Mouse (Mus musculus) MEL (cell line): ENCODE measurements around the gene Med19. TPM values are rescaled to one million over a fixed set of nuclear protein-coding genes. Genes with fewer than 3 reads are reported as not detected.

Experiments used
- DNase-seq: peaks from one replicate; pipeline ENCODE4 v3.0.0; 2011; ENCODE audit warnings: low read depth, low spot score
- H3K27ac ChIP-seq: 2 replicates; pipeline ENCODE4 v1.5.1; 2012; ENCODE audit warnings: low read depth, mild to moderate bottlenecking, control low read depth, low read length, moderate library complexity; ENCODE audit not compliant: control insufficient read depth
- H3K27me3 ChIP-seq, 2 experiments: fragments of 150-350 bp in 1 of 2; sonication (generic) in 1 of 2; 2 replicates each; pipeline ENCODE4 v1.6.1; 2012; ENCODE audit warnings: low read length in 2 of 2, mild to moderate bottlenecking in 2 of 2, improper control_type of control experiment in 1 of 2, moderate library complexity in 1 of 2; ENCODE audit not compliant: insufficient read depth in 2 of 2, control insufficient read depth in 1 of 2
- H3K36me3 ChIP-seq, 2 experiments: 2 replicates each; pipeline ENCODE4 v1.6.1; 2012 to 2014; ENCODE audit warnings: low read length in 2 of 2, improper control_type of control experiment in 1 of 2, inconsistent platforms in 1 of 2, mild to moderate bottlenecking in 1 of 2; ENCODE audit not compliant: insufficient read depth in 2 of 2, control insufficient read depth in 1 of 2
- H3K4me1 ChIP-seq, 2 experiments: fragments of 150-350 bp in 1 of 2; sonication (generic) in 1 of 2; 2 replicates each; pipeline ENCODE4 v1.6.1; 2012; ENCODE audit warnings: low read length in 2 of 2, improper control_type of control experiment in 1 of 2, mild to moderate bottlenecking in 1 of 2; ENCODE audit not compliant: insufficient read depth in 2 of 2, control insufficient read depth in 1 of 2
- H3K4me3 ChIP-seq, 2 experiments: fragments of 150-350 bp in 1 of 2; sonication (generic) in 1 of 2; 2 replicates each; pipeline ENCODE4 v1.5.1; 2012; ENCODE audit warnings: low read depth in 2 of 2, low read length in 2 of 2, mild to moderate bottlenecking in 2 of 2, moderate library complexity in 2 of 2, control low read depth in 1 of 2, improper control_type of control experiment in 1 of 2; ENCODE audit not compliant: control insufficient read depth in 1 of 2, insufficient read depth in 1 of 2
- H3K79me2 ChIP-seq: 2 replicates; pipeline ENCODE4 v1.6.1; 2012; ENCODE audit warnings: mild to moderate bottlenecking, low read length, moderate library complexity; ENCODE audit not compliant: control insufficient read depth, poor library complexity, insufficient read depth
- H3K9ac ChIP-seq: 2 replicates; pipeline ENCODE4 v1.6.1; 2012; ENCODE audit warnings: low read depth, mild to moderate bottlenecking, control low read depth, low read length, moderate library complexity; ENCODE audit not compliant: control insufficient read depth, poor library complexity, severe bottlenecking
- H3K9me3 ChIP-seq: fragments of 150-350 bp; sonication (generic); replicated peaks from 2 replicates; pipeline ENCODE4 v1.6.1; 2012; ENCODE audit warnings: mild to moderate bottlenecking, low read length, improper control_type of control experiment, moderate library complexity; ENCODE audit not compliant: insufficient read depth
- CTCF ChIP-seq, 3 experiments: IDR thresholded peaks in 2 of 3; conservative IDR thresholded peaks in 1 of 3; 2 replicates each; pipeline ENCODE4 v1.5.1; 2011 to 2012; ENCODE audit warnings: low read length in 3 of 3, low read depth in 2 of 3, mild to moderate bottlenecking in 2 of 3, improper control_type of control experiment in 1 of 3, inconsistent platforms in 1 of 3, mixed read lengths in 1 of 3, moderate library complexity in 1 of 3; ENCODE audit not compliant: control insufficient read depth in 1 of 3, insufficient read depth in 1 of 3, poor library complexity in 1 of 3, severe bottlenecking in 1 of 3
- E2F4 ChIP-seq: IDR thresholded peaks from 2 replicates; pipeline ENCODE4 v1.6.1; 2011; ENCODE audit warnings: low read depth, low read length, improper control_type of control experiment, borderline replicate concordance
- ELF1 ChIP-seq: IDR thresholded peaks from 2 replicates; pipeline ENCODE4 v1.6.1; 2014; ENCODE audit warnings: low read depth, mild to moderate bottlenecking, inconsistent platforms, low read length, improper control_type of control experiment, moderate library complexity
- EP300 ChIP-seq, 2 experiments: IDR thresholded peaks; 2 replicates each; pipeline ENCODE4 v1.6.1; 2011; ENCODE audit warnings: improper control_type of control experiment in 2 of 2, low read length in 2 of 2, low read depth in 1 of 2, mild to moderate bottlenecking in 1 of 2
- ETS1 ChIP-seq: IDR thresholded peaks from 2 replicates; pipeline ENCODE4 v1.6.1; 2012; ENCODE audit warnings: low read depth, mild to moderate bottlenecking, inconsistent platforms, low read length, improper control_type of control experiment, moderate library complexity
- GATA1 ChIP-seq: IDR thresholded peaks from 2 replicates; pipeline ENCODE4 v1.6.1; 2011; ENCODE audit warnings: low read depth, low read length, improper control_type of control experiment
- MAFK ChIP-seq: IDR thresholded peaks from 2 replicates; pipeline ENCODE4 v1.6.1; 2011; ENCODE audit warnings: low read depth, mild to moderate bottlenecking, low read length, improper control_type of control experiment, borderline replicate concordance
- MAZ ChIP-seq: IDR thresholded peaks from 2 replicates; pipeline ENCODE4 v1.6.1; 2012; ENCODE audit warnings: low read depth, mild to moderate bottlenecking, inconsistent platforms, low read length, improper control_type of control experiment
- MXI1 ChIP-seq: IDR thresholded peaks from 2 replicates; pipeline ENCODE4 v1.6.1; 2011; ENCODE audit warnings: mild to moderate bottlenecking, low read depth, low read length, improper control_type of control experiment
- MYB ChIP-seq: IDR thresholded peaks from 2 replicates; pipeline ENCODE4 v1.6.1; 2011; ENCODE audit warnings: mild to moderate bottlenecking, low read depth, low read length, improper control_type of control experiment
- MYC ChIP-seq: IDR thresholded peaks from 2 replicates; pipeline ENCODE4 v1.6.1; 2011; ENCODE audit warnings: low read depth, mild to moderate bottlenecking, low read length, improper control_type of control experiment, moderate library complexity
- NRF1 ChIP-seq: IDR thresholded peaks from 2 replicates; pipeline ENCODE4 v1.6.1; 2014; ENCODE audit warnings: low read depth, mild to moderate bottlenecking, inconsistent platforms, low read length, improper control_type of control experiment, moderate library complexity; ENCODE audit not compliant: poor library complexity, insufficient read depth, severe bottlenecking
- POLR2A ChIP-seq, 2 experiments: IDR thresholded peaks; 2 replicates each; pipeline ENCODE4 v1.6.1; 2011 to 2012; ENCODE audit warnings: low read length in 2 of 2, mild to moderate bottlenecking in 2 of 2, control low read depth in 1 of 2, improper control_type of control experiment in 1 of 2, low read depth in 1 of 2, moderate library complexity in 1 of 2; ENCODE audit not compliant: control insufficient read depth in 1 of 2, insufficient read depth in 1 of 2, poor library complexity in 1 of 2
- POLR2AphosphoS5 ChIP-seq: IDR thresholded peaks from 2 replicates; pipeline ENCODE4 v1.6.1; 2012; ENCODE audit warnings: low read depth, borderline replicate concordance, mild to moderate bottlenecking, inconsistent platforms, low read length, moderate library complexity, mixed read lengths
- RCOR1 ChIP-seq: IDR thresholded peaks from 2 replicates; pipeline ENCODE4 v1.6.1; 2012; ENCODE audit warnings: low read depth, mild to moderate bottlenecking, inconsistent platforms, low read length, improper control_type of control experiment
- SIN3A ChIP-seq: IDR thresholded peaks from 2 replicates; pipeline ENCODE4 v1.6.1; 2012; ENCODE audit warnings: low read length, improper control_type of control experiment, inconsistent platforms
- SMC3 ChIP-seq: IDR thresholded peaks from 2 replicates; pipeline ENCODE4 v1.6.1; 2011; ENCODE audit warnings: low read depth, low read length, improper control_type of control experiment
- TBP ChIP-seq: IDR thresholded peaks from 2 replicates; pipeline ENCODE4 v1.8.0; 2011; ENCODE audit warnings: low read depth, low read length, improper control_type of control experiment
- TCF12 ChIP-seq: IDR thresholded peaks from 2 replicates; pipeline ENCODE4 v1.6.1; 2014; ENCODE audit warnings: low read depth, mild to moderate bottlenecking, inconsistent platforms, low read length, improper control_type of control experiment, moderate library complexity
- ZKSCAN1 ChIP-seq: IDR thresholded peaks from 2 replicates; pipeline ENCODE4 v1.6.1; 2012; ENCODE audit warnings: low read depth, mild to moderate bottlenecking, inconsistent platforms, low read length, improper control_type of control experiment, moderate library complexity
- ZMIZ1 ChIP-seq: IDR thresholded peaks from 2 replicates; pipeline ENCODE4 v1.6.1; 2012; ENCODE audit warnings: low read depth, mild to moderate bottlenecking, inconsistent platforms, low read length, improper control_type of control experiment, moderate library complexity
- polyA plus RNA-seq, 2 experiments: library from polyadenylated mRNA; stranded (reverse) in 1 of 2; unstranded in 1 of 2; fragments of >175 nt in 1 of 2; fragments of >200 nt in 1 of 2; gene quantifications; 2 replicates each; pipeline versions ENCODE4 v1.2.1 to v1.2.4; 2012; ENCODE audit warnings: low replicate concordance in 2 of 2, low read depth in 1 of 2; ENCODE audit not compliant: insufficient read length in 2 of 2, insufficient read depth in 1 of 2, missing spikeins in 1 of 2
- total RNA-seq: library from RNA; depleted of rRNA; stranded (reverse); fragments of 300-350 nt; gene quantifications from 2 replicates; pipeline ENCODE4 v1.2.3, GENCODE M21; 2012

Gene Med19
- total and polyA plus RNA-seq, 3 experiments, result 18.8 to 26.0 TPM; not detected in 1

GRCm38 (mm10) chr2:84677270-84677967 lies 783 bp upstream of the Med19 start:
- peak overlapping the region; percentile 45; the same call in 1 of the 2 replicates for H3K27ac ChIP-seq
- peaks cover 2 to 21% of the 10 kb centered on the region in 2 experiments; a peak in 3 of 4 replicates for H3K36me3 ChIP-seq
- peaks cover 4 to 11% of the 10 kb centered on the region in 2 experiments; a peak in 3 of 4 replicates for H3K4me1 ChIP-seq
- peak; percentile 52 for DNase-seq
- TF ChIP-seq NRF1 (no peak), ETS1 (peak; percentile 9; the same call in 1 of the 2 replicates), MAFK (peak; percentile 18; the same call in 1 of the 2 replicates), MXI1 (peak; percentile 51; the same call in 1 of the 2 replicates), POLR2AphosphoS5 (no peak), E2F4 (no peak), POLR2A (IDR thresholded peaks at IDR 0.05; ENCODE audit: control insufficient read depth in 1 of 2, insufficient read depth in 1 of 2, low read depth in 1 of 2, low read length in 2 of 2, poor library complexity in 1 of 2) (0 out of 4 replicates have a peak, but pooled peaks of 1 of the 2 experiments have one; percentile 53), MYC (0 out of 2 replicates have a peak, but pooled peaks have one; percentile 48), TBP (peak; percentile 7; the same call in 1 of the 2 replicates), CTCF (IDR thresholded peaks at IDR 0.05 in 2 of 3, conservative IDR thresholded peaks at IDR 0.05 in 1 of 3; ENCODE audit: control insufficient read depth in 1 of 3, insufficient read depth in 1 of 3, low read depth in 2 of 3, low read length in 3 of 3, poor library complexity in 1 of 3, severe bottlenecking in 1 of 3) (peak in 2 of 3 experiments; percentile 49 to 56; a peak in 5 of 6 replicates)
- H3K79me2 ChIP-seq, result peaks cover 26% of the 10 kb centered on the region
- H3K9me3 ChIP-seq, result no peaks in the 10 kb centered on the region
- H3K9ac ChIP-seq, result peak overlapping the region; percentile 83
- H3K27me3 ChIP-seq, result no peaks in the 10 kb centered on the region
- H3K4me3 ChIP-seq, result peak overlapping the region; percentile 88 to 94

- Histone ChIP-seq H3K27ac (peak within 1 kb of the TSS; percentile 30; the same call in 1 of the 2 replicates), H3K27me3 (no peaks in the 10 kb centered on the region), H3K9me3 (no peaks in the 10 kb centered on the region), H3K9ac (peak within 1 kb of the TSS; percentile 82), H3K4me3 (peak within 1 kb of the TSS; percentile 70 to 92), H3K4me1 (peaks cover 13 to 14% of the 10 kb centered on the region in 2 experiments), H3K36me3 (peaks cover 2 to 31% of the 10 kb centered on the region in 2 experiments; a peak in 3 of 4 replicates), H3K79me2 (peaks cover 26% of the 10 kb centered on the region)
- TF ChIP-seq ZMIZ1, result no peak
- peak; percentile 30 for DNase-seq
Measured at GRCm38 (mm10) chr2:84679016-84679415, 814 bp downstream of the Med19 start, which contains the start of gene Tmx2. TSS of gene Tmx2 (minus strand) at chr2:84679140.

- H3K4me1 ChIP-seq, result peaks cover 7 to 13% of the 10 kb centered on the region in 2 experiments
- peaks cover 8 to 21% of the 10 kb centered on the region in 2 experiments for H3K36me3 ChIP-seq
- H3K9ac ChIP-seq, result peak overlapping the region; percentile 66
- peaks cover 13% of the 10 kb centered on the region for H3K79me2 ChIP-seq
- H3K27me3 ChIP-seq, result no peaks in the 10 kb centered on the region
- DNase-seq, result peak; percentile 84
- H3K27ac ChIP-seq, result peak overlapping the region; percentile 98
- peak overlapping the region; percentile 41 to 47 for H3K4me3 ChIP-seq
- no peaks in the 10 kb centered on the region for H3K9me3 ChIP-seq
- TF ChIP-seq GATA1, result peak; percentile 87
- TF ChIP-seq MYB, result no peak
- peak; percentile 72 for TF ChIP-seq ETS1
- TF ChIP-seq ZKSCAN1, result no peak
- no peak for TF ChIP-seq MAFK
- TF ChIP-seq SIN3A, result peak; percentile 83
- TF ChIP-seq ELF1, result no peak
- TF ChIP-seq MXI1, result no peak; the same call in 1 of the 2 replicates
- peak; percentile 74 for TF ChIP-seq TCF12
- peak; percentile 17; the same call in 1 of the 2 replicates for TF ChIP-seq SMC3
- 0 out of 4 replicates have a peak, but pooled peaks of 1 of the 2 experiments have one; percentile 18 for TF ChIP-seq POLR2A (IDR thresholded peaks at IDR 0.05; ENCODE audit: control insufficient read depth in 1 of 2, insufficient read depth in 1 of 2, low read depth in 1 of 2, low read length in 2 of 2, poor library complexity in 1 of 2)
- TF ChIP-seq EP300 (IDR thresholded peaks at IDR 0.05; ENCODE audit: low read depth in 1 of 2, low read length in 2 of 2), result peak; percentile 77 to 78
- TF ChIP-seq MAZ, result no peak; the same call in 1 of the 2 replicates
- TF ChIP-seq RCOR1, result peak; percentile 44; the same call in 1 of the 2 replicates
Measured at GRCm38 (mm10) chr2:84682605-84683183, 4.5 kb downstream of the Med19 start.
